Mouse (Mus musculus) neural tube, embryonic 11.5 days (tissue): ENCODE results near the gene Nr4a2. TPM values are rescaled to one million over a fixed set of nuclear protein-coding genes. Genes with fewer than 3 reads are reported as not detected.
A peak's percentile ranks its signal among the peaks of the same experiment; 100 is the strongest.

Experiments
- ATAC-seq: fragments of 200-750 bp; cut with Nextera tagmentation; 2 replicates; pipeline ENCODE4 v1.8.0; 2017; ENCODE audit warnings: moderate number of reproducible peaks, mild to moderate bottlenecking, moderate TSS enrichment, moderate library complexity; ENCODE audit not compliant: insufficient read depth, low FRiP score, low TSS enrichment
- DNase-seq: peaks from one replicate; pipeline ENCODE4 v3.0.0-alpha.2; 2015; ENCODE audit warnings: low spot score
- H3K27ac ChIP-seq: fragments of 300-500 bp; sonication (generic); 2 replicates; pipeline ENCODE4 v1.5.1; 2014; ENCODE audit warnings: low read depth, mild to moderate bottlenecking, low read length
- H3K27me3 ChIP-seq: fragments of 300-500 bp; sonication (generic); 2 replicates; pipeline ENCODE4 v1.6.1; 2014; ENCODE audit warnings: mild to moderate bottlenecking, low read length, mixed read lengths; ENCODE audit not compliant: control insufficient read depth, insufficient read depth
- H3K36me3 ChIP-seq: fragments of 300-500 bp; sonication (generic); 2 replicates; pipeline ENCODE4 v1.6.1; 2014; ENCODE audit warnings: mild to moderate bottlenecking, low read length, moderate library complexity, mixed read lengths; ENCODE audit not compliant: control insufficient read depth, insufficient read depth
- H3K4me1 ChIP-seq: fragments of 300-500 bp; sonication (generic); 2 replicates; pipeline ENCODE4 v1.6.1; 2014; ENCODE audit warnings: low read length, mixed read lengths; ENCODE audit not compliant: control insufficient read depth, insufficient read depth
- H3K4me2 ChIP-seq: fragments of 300-500 bp; sonication (generic); 2 replicates; pipeline ENCODE4 v1.6.1; 2014; ENCODE audit warnings: low read depth, mild to moderate bottlenecking, moderate library complexity
- H3K4me3 ChIP-seq: fragments of 300-500 bp; sonication (generic); 2 replicates; pipeline ENCODE4 v1.5.1; 2014; ENCODE audit warnings: low read depth, low read length
- H3K9ac ChIP-seq: fragments of 300-500 bp; sonication (generic); 2 replicates; pipeline ENCODE4 v1.6.1; 2014; ENCODE audit warnings: mild to moderate bottlenecking, low read length
- H3K9me3 ChIP-seq: fragments of 300-500 bp; sonication (generic); 2 replicates; pipeline ENCODE4 v1.6.1; 2016; ENCODE audit warnings: low read length; ENCODE audit not compliant: control insufficient read depth
- WGBS: fragments of 180-500 bp; shearing (Covaris S2); extraction: QIAGEN DNeasy Blood & Tissue Kit; methylation state at CpG from one replicate; pipeline ENCODE4 v1.1.7; 2014; 5-methylcytosine and 5-hydroxymethylcytosine counted together
- polyA plus RNA-seq: library from polyadenylated mRNA; unstranded; fragments of >200 nt; fragmentation: Nextera tagmentation; extraction: Ambion mirVana; gene quantifications from 2 replicates; pipeline ENCODE4 v1.2.1, GENCODE M21; 2014

Gene Nr4a2
- polyA plus RNA-seq, 1 experiment from 2014 or later = 6.1 TPM

DNA sequence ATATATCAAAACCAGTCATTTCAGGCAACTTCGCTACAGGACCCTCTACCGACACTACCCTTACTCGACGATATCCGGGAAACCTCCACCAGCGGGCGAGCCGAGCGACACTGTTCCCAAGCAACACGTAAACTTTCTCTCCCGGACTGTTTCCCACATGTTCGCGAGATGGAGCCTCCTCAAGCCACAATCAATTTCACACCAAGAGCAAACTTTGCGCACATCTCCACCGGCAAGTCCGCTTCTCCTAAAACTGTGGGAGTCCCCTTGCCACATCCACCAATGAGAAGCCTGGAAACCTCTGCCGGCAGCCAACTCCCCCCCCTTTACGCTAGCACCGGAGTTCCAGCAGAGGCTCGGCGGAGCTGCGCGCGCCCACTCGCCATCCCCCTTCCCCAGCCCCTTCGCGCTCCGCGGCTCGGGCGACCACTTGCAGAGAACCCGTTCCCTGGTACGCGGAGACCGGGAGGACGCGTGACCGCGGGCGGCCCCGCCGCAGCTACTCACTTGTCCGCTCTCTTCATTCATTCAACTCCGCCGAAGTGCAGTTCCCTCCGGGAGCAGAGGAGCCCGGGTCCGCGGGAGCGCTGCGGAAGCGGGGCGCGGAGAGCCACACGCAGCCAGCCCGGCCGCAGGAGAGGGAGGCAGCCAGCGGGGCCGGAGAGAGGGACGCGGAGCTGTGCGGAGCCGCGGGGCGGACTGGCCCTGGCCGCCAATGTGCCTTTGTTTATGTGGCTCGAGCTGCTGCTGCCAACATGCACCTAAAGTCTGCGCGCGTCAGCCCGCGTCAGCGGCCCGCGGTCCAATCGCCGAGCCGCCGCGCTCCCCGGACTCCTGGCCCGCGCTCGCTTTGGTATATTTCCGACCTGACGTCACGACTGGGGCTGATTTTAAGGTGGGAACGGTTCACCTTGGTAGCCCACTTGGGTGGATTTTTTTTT lies 9.3 kb downstream of the Nr4a2 start:
- Histone ChIP-seq H3K9me3 (no peaks in the 10 kb centered on the region), H3K9ac (peak overlapping the region; percentile 60), H3K4me1 (peaks cover 13% of the 10 kb centered on the region), H3K36me3 (no peaks in the 10 kb centered on the region), H3K4me2 (peak overlapping the region; percentile 97), H3K27ac (no peak overlapping the region), H3K27me3 (peaks cover 59% of the 10 kb centered on the region), H3K4me3 (peak overlapping the region; percentile 75)
- under 1% methylated on average over 86 of the region's 88 CpGs for WGBS
- ATAC-seq (peak; percentile 85), DNase-seq (peak; percentile 85)

DNA sequence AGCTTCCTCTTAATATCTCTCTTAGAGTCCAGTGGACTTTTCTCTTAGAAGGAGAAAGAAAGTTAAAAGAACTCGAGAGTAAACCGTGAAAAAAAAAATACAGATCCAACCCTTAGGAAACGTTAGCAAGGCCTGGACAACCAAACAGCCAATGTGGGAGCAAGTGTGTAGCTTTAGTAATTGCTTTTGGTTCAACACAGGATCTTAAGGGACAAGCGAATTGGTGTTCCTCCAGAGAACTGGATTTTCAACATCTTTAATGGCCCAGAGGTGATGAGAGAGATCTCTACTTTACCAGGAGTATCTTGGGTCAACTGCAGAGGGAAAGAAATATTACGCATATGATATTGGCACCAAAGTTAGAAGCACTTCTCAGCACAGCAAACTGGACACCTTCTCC lies 10.4 kb downstream of the Nr4a2 start:
- H3K9me3 ChIP-seq = no peaks in the 10 kb centered on the region
- H3K4me2 ChIP-seq = no peak overlapping the region
- H3K27ac ChIP-seq = no peak overlapping the region
- ATAC-seq = no peak
- peaks cover 70% of the 10 kb centered on the region for H3K27me3 ChIP-seq
- WGBS = 7% methylated on average over 5 of the region's 5 CpGs
- no peaks in the 10 kb centered on the region for H3K36me3 ChIP-seq
- H3K4me1 ChIP-seq = peaks cover 13% of the 10 kb centered on the region
- H3K4me3 ChIP-seq = no peak overlapping the region
- no peak for DNase-seq
- no peak overlapping the region for H3K9ac ChIP-seq

- Histone ChIP-seq H3K9ac (no peak overlapping the region), H3K4me3 (no peak overlapping the region), H3K27ac (no peak overlapping the region), H3K36me3 (no peaks in the 10 kb centered on the region), H3K27me3 (peaks cover 75% of the 10 kb centered on the region), H3K4me2 (no peak overlapping the region), H3K9me3 (no peaks in the 10 kb centered on the region), H3K4me1 (peaks cover 13% of the 10 kb centered on the region)
- no peak for DNase-seq
- ATAC-seq = no peak
- WGBS = 6% methylated on average over 6 of the region's 6 CpGs
Observed at GRCm38 (mm10) chr2:57112949-57113348, 10.9 kb downstream of the Nr4a2 start.

DNA sequence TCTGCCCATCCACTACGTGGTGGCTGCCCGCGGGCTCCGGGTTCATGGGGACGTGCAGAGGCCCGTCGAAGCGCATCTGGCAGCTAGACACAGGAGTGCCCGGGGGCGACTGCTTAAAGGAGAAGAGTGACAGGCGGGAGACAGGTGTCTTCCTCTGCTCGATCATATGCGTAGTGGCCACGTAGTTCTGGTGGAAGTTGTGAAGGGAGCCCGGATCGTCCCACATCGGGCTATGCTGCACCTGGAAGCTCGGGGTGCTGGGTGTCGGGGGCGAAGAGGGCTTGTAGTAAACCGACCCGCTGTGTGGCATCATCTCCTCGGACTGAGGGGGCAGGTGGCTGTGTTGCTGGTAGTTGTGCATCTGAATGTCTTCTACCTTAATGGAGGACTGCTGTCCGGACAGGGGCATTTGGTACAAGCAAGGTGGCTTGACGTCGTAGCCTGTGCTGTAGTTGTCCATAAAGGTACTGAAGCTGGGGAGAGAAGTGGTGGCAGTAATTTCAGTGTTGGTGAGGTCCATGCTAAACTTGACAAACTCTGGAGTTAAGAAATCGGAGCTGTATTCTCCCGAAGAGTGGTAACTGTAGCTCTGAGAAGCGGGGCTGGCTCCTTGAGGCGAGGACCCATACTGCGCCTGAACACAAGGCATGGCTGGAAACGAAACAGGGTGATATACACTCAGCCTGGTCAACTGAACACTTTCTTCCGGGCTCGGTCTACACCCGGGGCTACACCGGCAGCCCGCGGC lies 11.8 kb downstream of the Nr4a2 start:
- Histone ChIP-seq H3K9me3 (no peaks in the 10 kb centered on the region), H3K36me3 (no peaks in the 10 kb centered on the region), H3K27me3 (peaks cover 83% of the 10 kb centered on the region), H3K27ac (no peak overlapping the region), H3K9ac (no peak overlapping the region), H3K4me2 (0 out of 2 replicates have a peak overlapping the region, but pooled peaks have one; percentile 14), H3K4me1 (peaks cover 13% of the 10 kb centered on the region), H3K4me3 (peak overlapping the region; percentile 6)
- DNase-seq = no peak
- ATAC-seq = no peak
- 1% methylated on average over 38 of the region's 38 CpGs for WGBS

DNA sequence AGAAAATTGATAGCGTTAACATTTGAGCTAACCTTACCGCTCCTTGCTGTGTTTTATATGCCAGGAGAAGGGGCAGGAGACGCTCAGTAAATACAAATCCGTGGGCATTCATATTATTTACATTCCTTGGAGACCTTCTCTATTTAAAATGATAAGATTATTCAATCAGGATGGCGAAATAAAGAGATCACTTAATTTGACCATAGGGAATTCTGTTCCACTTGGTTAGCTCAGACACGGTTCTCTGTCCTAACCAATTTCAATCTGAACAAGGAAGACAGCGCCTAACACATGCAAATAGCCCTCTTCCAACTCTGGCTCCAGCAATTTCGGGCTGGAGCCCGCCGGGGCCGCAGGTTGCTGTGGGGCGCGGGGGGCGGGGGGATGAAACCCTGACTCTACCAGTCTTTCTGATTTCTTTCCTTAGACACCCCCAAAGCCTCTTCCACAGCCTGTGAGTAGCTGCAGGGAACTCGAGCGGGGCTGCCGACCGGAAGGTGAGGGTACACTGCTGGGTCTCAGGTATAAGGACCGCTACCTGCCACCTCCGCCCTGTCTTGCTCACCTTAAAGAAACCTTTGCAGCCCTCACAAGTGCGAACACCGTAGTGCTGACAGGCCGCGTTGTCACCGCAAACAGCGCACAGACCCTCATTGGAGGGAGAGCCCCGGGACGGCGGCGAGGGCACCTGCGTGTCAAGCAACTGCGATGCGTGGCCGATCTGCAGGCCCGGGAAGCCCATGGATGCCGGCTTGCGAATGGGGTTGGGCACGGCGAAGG lies 12.6 kb downstream of the Nr4a2 start:
- Histone ChIP-seq H3K9me3 (no peaks in the 10 kb centered on the region), H3K36me3 (no peaks in the 10 kb centered on the region), H3K4me1 (peaks cover 13% of the 10 kb centered on the region), H3K9ac (no peak overlapping the region), H3K27ac (no peak overlapping the region), H3K27me3 (peaks cover 88% of the 10 kb centered on the region), H3K4me2 (no peak overlapping the region), H3K4me3 (no peak overlapping the region; the same call in 1 of the 2 replicates)
- ATAC-seq (no peak), DNase-seq (no peak)
- 2% methylated on average over 39 of the region's 39 CpGs for WGBS

- Histone ChIP-seq H3K36me3 (no peaks in the 10 kb centered on the region), H3K4me3 (no peak overlapping the region), H3K9me3 (no peaks in the 10 kb centered on the region), H3K4me2 (no peak overlapping the region), H3K4me1 (peaks cover 7% of the 10 kb centered on the region), H3K27ac (no peak overlapping the region), H3K27me3 (peaks cover 92% of the 10 kb centered on the region), H3K9ac (no peak overlapping the region)
- 3% methylated on average over 16 of the region's 16 CpGs for WGBS
- DNase-seq = no peak
- ATAC-seq = no peak
Observed at GRCm38 (mm10) chr2:57110401-57110800, 13.4 kb downstream of the Nr4a2 start.

- no peaks in the 10 kb centered on the region for H3K9me3 ChIP-seq
- no peak for ATAC-seq
- no peak overlapping the region for H3K9ac ChIP-seq
- peaks cover 4% of the 10 kb centered on the region; the same call in 1 of the 2 replicates for H3K4me1 ChIP-seq
- under 1% methylated on average over 14 of the region's 14 CpGs for WGBS
- peaks cover 93% of the 10 kb centered on the region for H3K27me3 ChIP-seq
- no peak overlapping the region for H3K4me3 ChIP-seq
- H3K4me2 ChIP-seq = no peak overlapping the region
- DNase-seq = peak; percentile 38
- no peaks in the 10 kb centered on the region for H3K36me3 ChIP-seq
- H3K27ac ChIP-seq = no peak overlapping the region
Observed at GRCm38 (mm10) chr2:57109926-57110325, 13.9 kb downstream of the Nr4a2 start.

DNA sequence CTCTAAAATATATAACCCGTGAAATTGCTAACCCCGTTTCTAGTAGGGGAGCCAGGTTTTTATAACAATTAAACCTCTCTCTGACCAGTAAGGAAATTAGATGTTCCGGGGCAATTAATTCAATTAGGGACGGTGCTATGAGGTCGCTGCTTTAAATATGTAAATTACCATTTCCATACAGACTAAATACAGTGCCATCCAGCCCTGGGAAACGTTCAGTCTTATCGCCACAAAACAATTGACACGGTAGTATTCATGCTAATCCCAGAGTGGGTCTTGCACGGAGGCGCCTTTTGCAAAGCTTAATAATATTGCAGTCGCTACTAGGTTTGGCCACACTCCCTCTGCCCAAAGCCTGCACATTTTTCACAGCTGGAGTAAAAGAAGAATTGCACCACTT lies 14.5 kb downstream of the Nr4a2 start:
- Histone ChIP-seq H3K9me3 (no peaks in the 10 kb centered on the region), H3K4me2 (no peak overlapping the region), H3K4me3 (no peak overlapping the region), H3K9ac (no peak overlapping the region), H3K27me3 (peaks cover 95% of the 10 kb centered on the region), H3K27ac (no peak overlapping the region), H3K36me3 (no peaks in the 10 kb centered on the region), H3K4me1 (peaks cover 4% of the 10 kb centered on the region; the same call in 1 of the 2 replicates)
- DNase-seq = no peak
- 1% methylated on average over 11 of the region's 11 CpGs for WGBS
- ATAC-seq = peak; percentile 54; the same call in 1 of the 2 replicates
